Mouse (Mus musculus) embryonic fibroblast, embryonic 13.5 days (primary cell): ENCODE measurements around the gene Polr3b. TPM values are rescaled to one million over a fixed set of nuclear protein-coding genes. Genes with fewer than 3 reads are reported as not detected.

Experiments
- H3K27ac ChIP-seq: 2 replicates; pipeline ENCODE4 v1.5.1; 2012; ENCODE audit warnings: low read length, control low read depth, inconsistent platforms; ENCODE audit not compliant: insufficient read depth
- H3K4me1 ChIP-seq: 2 replicates; pipeline ENCODE4 v1.6.1; 2011; ENCODE audit warnings: low read length; ENCODE audit not compliant: control insufficient read depth, insufficient read depth
- H3K4me3 ChIP-seq: 2 replicates; pipeline ENCODE4 v1.5.1; 2011; ENCODE audit warnings: mild to moderate bottlenecking, control low read depth, low read length; ENCODE audit not compliant: insufficient read depth
- CTCF ChIP-seq: IDR thresholded peaks from 2 replicates; pipeline ENCODE4 v1.5.1; 2011; ENCODE audit warnings: mild to moderate bottlenecking, control low read depth, low read length, moderate library complexity, borderline replicate concordance; ENCODE audit not compliant: insufficient read depth
- POLR2A ChIP-seq: IDR thresholded peaks from 2 replicates; pipeline ENCODE4 v1.6.1; 2011; ENCODE audit warnings: low read depth, mild to moderate bottlenecking, control low read depth, low read length, moderate library complexity
- polyA plus RNA-seq: library from polyadenylated mRNA; stranded (reverse); fragments of >200 nt; gene quantifications from 2 replicates; pipeline ENCODE4 v1.2.4, GENCODE M21; 2011; ENCODE audit warnings: low read depth; ENCODE audit not compliant: missing spikeins, insufficient read length

The Polr3b gene
- polyA plus RNA-seq, 1 experiment: 15.5 TPM

- Histone ChIP-seq H3K27ac (peak overlapping the region; percentile 39; the same call in 1 of the 2 replicates), H3K4me1 (peaks cover 3% of the 10 kb centered on the region; the same call in 1 of the 2 replicates), H3K4me3 (no peak overlapping the region)
- TF ChIP-seq CTCF: no peak
- no peak for TF ChIP-seq POLR2A
These were observed 37.4 kb upstream of the Polr3b start for GRCm38 (mm10) chr10:84584451-84585293.

- Histone ChIP-seq H3K27ac (no peak overlapping the region), H3K4me1 (peaks cover 3% of the 10 kb centered on the region; the same call in 1 of the 2 replicates), H3K4me3 (no peak overlapping the region)
- TF ChIP-seq CTCF (no peak), POLR2A (no peak)
These were observed 36.8 kb upstream of the Polr3b start for GRCm38 (mm10) chr10:84585294-84585650.

- Histone ChIP-seq H3K27ac (no peak overlapping the region), H3K4me1 (no peaks in the 10 kb centered on the region), H3K4me3 (no peak overlapping the region)
- TF ChIP-seq CTCF (no peak), POLR2A (no peak)
These were observed 31.1 kb upstream of the Polr3b start for GRCm38 (mm10) chr10:84590956-84591355.

- Histone ChIP-seq H3K4me1 (no peaks in the 10 kb centered on the region), H3K4me3 (no peak overlapping the region), H3K27ac (no peak overlapping the region)
- TF ChIP-seq POLR2A (no peak), CTCF (no peak)
These were observed 30.4 kb upstream of the Polr3b start for GRCm38 (mm10) chr10:84591640-84592148.

- H3K4me3 ChIP-seq: no peak overlapping the region
- no peak overlapping the region for H3K27ac ChIP-seq
- H3K4me1 ChIP-seq: no peaks in the 10 kb centered on the region
- TF ChIP-seq POLR2A (no peak), CTCF (no peak)
These were observed 29.3 kb upstream of the Polr3b start for GRCm38 (mm10) chr10:84592745-84593144.

- H3K4me3 ChIP-seq: no peak overlapping the region
- no peak for TF ChIP-seq POLR2A
- TF ChIP-seq CTCF: no peak
- H3K4me1 ChIP-seq: no peaks in the 10 kb centered on the region
- no peak overlapping the region for H3K27ac ChIP-seq
These were observed 24.8 kb upstream of the Polr3b start for GRCm38 (mm10) chr10:84597127-84597785.

GRCm38 (mm10) chr10:84598172-84598571 lies 23.9 kb upstream of the Polr3b start:
- TF ChIP-seq POLR2A (no peak), CTCF (no peak)
- Histone ChIP-seq H3K4me3 (no peak overlapping the region), H3K4me1 (no peaks in the 10 kb centered on the region), H3K27ac (no peak overlapping the region)

GRCm38 (mm10) chr10:84600136-84600535 lies 22.0 kb upstream of the Polr3b start:
- H3K4me3 ChIP-seq: no peak overlapping the region
- TF ChIP-seq POLR2A (no peak), CTCF (no peak)
- H3K27ac ChIP-seq: no peak overlapping the region
- H3K4me1 ChIP-seq: no peaks in the 10 kb centered on the region

GRCm38 (mm10) chr10:84604335-84604734 lies 17.8 kb upstream of the Polr3b start:
- TF ChIP-seq CTCF: no peak

GRCm38 (mm10) chr10:84608361-84608760 lies 13.7 kb upstream of the Polr3b start:
- TF ChIP-seq POLR2A: no peak
- TF ChIP-seq CTCF: no peak
- H3K27ac ChIP-seq: no peak overlapping the region
- H3K4me1 ChIP-seq: no peaks in the 10 kb centered on the region
- no peak overlapping the region for H3K4me3 ChIP-seq

More at GRCm38 (mm10) chr10:84604335-84604734, 17.8 kb upstream of the Polr3b start:
- Histone ChIP-seq H3K4me3 (no peak overlapping the region), H3K4me1 (no peaks in the 10 kb centered on the region), H3K27ac (no peak overlapping the region)
